Mouse (Mus musculus) hindbrain, embryonic 14.5 days (tissue): ENCODE results near the gene Rin2. TPM values are rescaled to one million over a fixed set of nuclear protein-coding genes. Genes with fewer than 3 reads are reported as not detected.

Experiments used
- ATAC-seq: fragments of 200-750 bp; cut with Nextera tagmentation; 2 replicates; pipeline ENCODE4 v1.8.0; 2017; ENCODE audit warnings: moderate number of reproducible peaks, mild to moderate bottlenecking, moderate TSS enrichment, moderate library complexity; ENCODE audit not compliant: low FRiP score
- DNase-seq: peaks from one replicate; pipeline ENCODE4 v3.0.0-alpha.2; 2015; ENCODE audit warnings: low spot score
- H3K27ac ChIP-seq: fragments of 300-500 bp; sonication (generic); 2 replicates; pipeline ENCODE4 v1.5.1; 2014; ENCODE audit warnings: mild to moderate bottlenecking, moderate library complexity
- H3K27me3 ChIP-seq: fragments of 300-500 bp; sonication (generic); 2 replicates; pipeline ENCODE4 v1.6.1; 2014; ENCODE audit warnings: mild to moderate bottlenecking, low read length, mixed read lengths; ENCODE audit not compliant: control insufficient read depth, insufficient read depth
- H3K36me3 ChIP-seq: fragments of 300-500 bp; sonication (generic); replicated peaks from 2 replicates; pipeline ENCODE4 v1.6.1; 2014; ENCODE audit not compliant: control insufficient read depth, insufficient read depth
- H3K4me1 ChIP-seq: fragments of 300-500 bp; sonication (generic); replicated peaks from 2 replicates; pipeline ENCODE4 v1.6.1; 2014; ENCODE audit warnings: antibody characterized with exemption, low read length, mixed read lengths; ENCODE audit not compliant: control insufficient read depth, insufficient read depth
- H3K4me2 ChIP-seq: fragments of 300-500 bp; sonication (generic); replicated peaks from 2 replicates; pipeline ENCODE4 v1.6.1; 2014; ENCODE audit warnings: mild to moderate bottlenecking, moderate library complexity
- H3K4me3 ChIP-seq: fragments of 300-500 bp; sonication (generic); replicated peaks from 2 replicates; pipeline ENCODE4 v1.5.1; 2014; ENCODE audit warnings: mild to moderate bottlenecking, low read length
- H3K9ac ChIP-seq: fragments of 300-500 bp; sonication (generic); 2 replicates; pipeline ENCODE4 v1.6.1; 2014
- H3K9me3 ChIP-seq: fragments of 300-500 bp; sonication (generic); 2 replicates; pipeline ENCODE4 v1.6.1; 2016; ENCODE audit warnings: low read length; ENCODE audit not compliant: control insufficient read depth
- WGBS: fragments of 180-500 bp; shearing (Covaris S2); extraction: QIAGEN DNeasy Blood & Tissue Kit; methylation state at CpG from one replicate; pipeline ENCODE4 v1.1.7; 2014; 5-methylcytosine and 5-hydroxymethylcytosine counted together
- polyA plus RNA-seq: library from polyadenylated mRNA; unstranded; fragments of >200 nt; fragmentation: Nextera tagmentation; extraction: Ambion mirVana; gene quantifications from 2 replicates; pipeline ENCODE4 v1.2.1, GENCODE M21; 2014

The Rin2 gene
- polyA plus RNA-seq, 1 experiment from 2014 or later = 17.1 TPM

- 58% methylated on average over 2 of the region's 2 CpGs for WGBS
- Histone ChIP-seq H3K9me3 (peaks cover 10% of the 10 kb centered on the region; the same call in 1 of the 2 replicates), H3K36me3 (no peaks in the 10 kb centered on the region), H3K4me3 (no peak overlapping the region), H3K9ac (no peak overlapping the region), H3K4me2 (no peak overlapping the region), H3K27ac (no peak overlapping the region), H3K4me1 (no peaks in the 10 kb centered on the region), H3K27me3 (no peaks in the 10 kb centered on the region)
- DNase-seq = no peak
- no peak for ATAC-seq
Measured at GRCm38 (mm10) chr2:145807276-145807675, 132.3 kb downstream of the Rin2 start.

GRCm38 (mm10) chr2:145808251-145808650, 133.2 kb downstream of the Rin2 start:
- Histone ChIP-seq H3K36me3 (no peaks in the 10 kb centered on the region), H3K4me2 (no peak overlapping the region), H3K27me3 (no peaks in the 10 kb centered on the region), H3K9ac (no peak overlapping the region), H3K4me1 (no peaks in the 10 kb centered on the region), H3K27ac (no peak overlapping the region), H3K4me3 (no peak overlapping the region), H3K9me3 (peaks cover 10% of the 10 kb centered on the region; the same call in 1 of the 2 replicates)
- ATAC-seq (no peak), DNase-seq (no peak)
- 97% methylated on average over 2 of the region's 2 CpGs for WGBS

- H3K27me3 ChIP-seq = no peaks in the 10 kb centered on the region
- H3K36me3 ChIP-seq = no peaks in the 10 kb centered on the region
- no peaks in the 10 kb centered on the region for H3K4me1 ChIP-seq
- no peak overlapping the region for H3K27ac ChIP-seq
- peaks cover 10% of the 10 kb centered on the region; the same call in 1 of the 2 replicates for H3K9me3 ChIP-seq
- H3K4me3 ChIP-seq = no peak overlapping the region
- WGBS = 91% methylated on average over 6 of the region's 6 CpGs
- no peak overlapping the region for H3K9ac ChIP-seq
- no peak for ATAC-seq
- no peak overlapping the region for H3K4me2 ChIP-seq
- no peak for DNase-seq
Measured at GRCm38 (mm10) chr2:145808667-145809066, 133.7 kb downstream of the Rin2 start.

GRCm38 (mm10) chr2:145810676-145811075, 135.7 kb downstream of the Rin2 start:
- Histone ChIP-seq H3K9ac (no peak overlapping the region), H3K27ac (no peak overlapping the region), H3K27me3 (no peaks in the 10 kb centered on the region), H3K4me2 (no peak overlapping the region), H3K9me3 (peaks cover 14% of the 10 kb centered on the region), H3K4me3 (no peak overlapping the region), H3K36me3 (no peaks in the 10 kb centered on the region), H3K4me1 (no peaks in the 10 kb centered on the region)
- WGBS = 52% methylated on average over 5 of the region's 5 CpGs
- DNase-seq (no peak), ATAC-seq (no peak)

GRCm38 (mm10) chr2:145812818-145813217, 137.8 kb downstream of the Rin2 start:
- H3K36me3 ChIP-seq = no peaks in the 10 kb centered on the region; the same call in 1 of the 2 replicates
- DNase-seq = no peak
- no peak overlapping the region for H3K4me2 ChIP-seq
- H3K4me1 ChIP-seq = no peaks in the 10 kb centered on the region
- H3K9me3 ChIP-seq = peaks cover 26% of the 10 kb centered on the region
- no peaks in the 10 kb centered on the region for H3K27me3 ChIP-seq
- no peak overlapping the region for H3K4me3 ChIP-seq
- 79% methylated on average over 1 of the region's 1 CpGs for WGBS
- no peak overlapping the region for H3K9ac ChIP-seq
- no peak for ATAC-seq
- H3K27ac ChIP-seq = no peak overlapping the region

- no peak for DNase-seq
- 81% methylated on average over 5 of the region's 5 CpGs for WGBS
Measured at GRCm38 (mm10) chr2:145817195-145817594, 142.2 kb downstream of the Rin2 start.

GRCm38 (mm10) chr2:145822013-145822782, 147.2 kb downstream of the Rin2 start:
- Histone ChIP-seq H3K9ac (no peak overlapping the region), H3K27me3 (no peaks in the 10 kb centered on the region), H3K4me2 (no peak overlapping the region), H3K4me3 (no peak overlapping the region), H3K4me1 (no peaks in the 10 kb centered on the region), H3K27ac (no peak overlapping the region), H3K9me3 (peaks cover 5% of the 10 kb centered on the region; the same call in 1 of the 2 replicates), H3K36me3 (no peaks in the 10 kb centered on the region)
- 86% methylated on average over 15 of the region's 15 CpGs for WGBS
- ATAC-seq = no peak
- no peak for DNase-seq

More at GRCm38 (mm10) chr2:145817195-145817594, 142.2 kb downstream of the Rin2 start:
- Histone ChIP-seq H3K4me1 (no peaks in the 10 kb centered on the region), H3K4me2 (no peak overlapping the region), H3K4me3 (no peak overlapping the region), H3K27me3 (no peaks in the 10 kb centered on the region), H3K9ac (no peak overlapping the region), H3K36me3 (no peaks in the 10 kb centered on the region; the same call in 1 of the 2 replicates), H3K27ac (no peak overlapping the region), H3K9me3 (peaks cover 26% of the 10 kb centered on the region)
- no peak for ATAC-seq

GRCm38 (mm10) chr2:145822783-145823729, 148.0 kb downstream of the Rin2 start:
- Histone ChIP-seq H3K27me3 (no peaks in the 10 kb centered on the region), H3K4me1 (no peaks in the 10 kb centered on the region), H3K4me3 (no peak overlapping the region), H3K27ac (no peak overlapping the region), H3K36me3 (no peaks in the 10 kb centered on the region), H3K9ac (no peak overlapping the region), H3K9me3 (no peaks in the 10 kb centered on the region), H3K4me2 (no peak overlapping the region)
- ATAC-seq = no peak
- WGBS = 86% methylated on average over 3 of the region's 3 CpGs
- no peak for DNase-seq

GRCm38 (mm10) chr2:145824749-145825148, 149.7 kb downstream of the Rin2 start:
- Histone ChIP-seq H3K9me3 (no peaks in the 10 kb centered on the region), H3K4me2 (no peak overlapping the region), H3K36me3 (no peaks in the 10 kb centered on the region), H3K27ac (no peak overlapping the region), H3K27me3 (no peaks in the 10 kb centered on the region), H3K4me3 (no peak overlapping the region), H3K9ac (no peak overlapping the region), H3K4me1 (no peaks in the 10 kb centered on the region)
- ATAC-seq (no peak), DNase-seq (no peak)
- WGBS = 92% methylated on average over 3 of the region's 3 CpGs
